Mouse (Mus musculus): ENCODE measurements around the gene Tmem52.

DNA sequence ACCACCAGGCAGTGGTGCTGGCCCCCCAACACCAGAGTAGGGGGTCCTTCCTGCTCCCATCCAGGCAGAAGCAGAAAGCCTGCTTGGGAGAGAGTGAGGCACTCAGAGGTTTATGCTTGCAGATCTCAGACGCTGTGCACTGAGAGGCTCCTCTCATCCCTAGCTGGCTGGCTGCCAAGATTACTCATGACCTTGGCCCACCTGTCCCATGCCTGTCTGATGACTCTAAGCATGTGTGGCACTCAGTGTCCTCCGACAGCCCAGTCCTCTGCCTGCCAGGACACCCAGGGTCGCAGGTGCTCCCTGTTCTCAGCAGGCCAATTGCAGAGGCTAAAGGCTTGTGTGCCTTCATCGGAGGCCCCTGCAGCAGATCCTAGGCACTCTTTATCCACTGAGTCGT lies 4.4 kb downstream of the Tmem52 start:
- TF ChIP-seq CTCF (IDR thresholded peaks at IDR 0.05; ENCODE audit: low read depth, low read length) (no peak), POLR2A (IDR thresholded peaks at IDR 0.05; ENCODE audit: insufficient read depth, low read length) (no peak), EP300 (IDR thresholded peaks at IDR 0.05; ENCODE audit: insufficient read depth, low read depth, low read length) (no peak)
